Mouse (Mus musculus) megakaryocyte, adult 5-6 weeks (primary cell): ENCODE measurements around the gene Kmt2c. TPM values are rescaled to one million over a fixed set of nuclear protein-coding genes. Genes with fewer than 3 reads are reported as not detected.

Source experiments
- ATAC-seq: 2 replicates; pipeline ENCODE4 v1.8.0; 2016; ENCODE audit warnings: mild to moderate bottlenecking, inconsistent platforms; ENCODE audit not compliant: poor library complexity, severe bottlenecking
- total RNA-seq, 2 experiments: library from RNA; stranded (forward) in 1 of 2; stranded (reverse) in 1 of 2; fragments of 153-499, 151-499 nt in 1 of 2; fragments of 221-1000, 200-1000 nt in 1 of 2; gene quantifications; 2 replicates each; pipeline versions ENCODE4 v1.2.3 to v1.2.4; 2015 to 2017

Kmt2c gene
- total RNA-seq (2015) (47.2 and 57.6 TPM in 2 replicates), total RNA-seq (2017) (43.5 and 58.5 TPM in 2 replicates)

- peak; percentile 31 for ATAC-seq
These were observed at the start of gene Kmt2c for GRCm38 (mm10) chr5:25498346-25498820. TSS of gene Kmt2c (minus strand) at chr5:25498783.

GRCm38 (mm10) chr5:25546912-25547311, 48.3 kb upstream of the Kmt2c start:
- ATAC-seq: no peak

- ATAC-seq: no peak
These were observed 46.0 kb upstream of the Kmt2c start for GRCm38 (mm10) chr5:25544566-25544965.

GRCm38 (mm10) chr5:25544061-25544460, 45.5 kb upstream of the Kmt2c start:
- no peak for ATAC-seq

- ATAC-seq: no peak
These were observed 43.1 kb upstream of the Kmt2c start for GRCm38 (mm10) chr5:25541661-25542060.

- ATAC-seq: no peak
These were observed 42.3 kb upstream of the Kmt2c start for GRCm38 (mm10) chr5:25540921-25541320.

- ATAC-seq: peak; percentile 85
These were observed 41.8 kb upstream of the Kmt2c start for GRCm38 (mm10) chr5:25540412-25540811.

- no peak for ATAC-seq
These were observed 38.4 kb upstream of the Kmt2c start for GRCm38 (mm10) chr5:25536921-25537409.

- no peak for ATAC-seq
These were observed 37.9 kb upstream of the Kmt2c start for GRCm38 (mm10) chr5:25536451-25536850.

GRCm38 (mm10) chr5:25535566-25535965, 37.0 kb upstream of the Kmt2c start:
- no peak for ATAC-seq

GRCm38 (mm10) chr5:25533298-25533697, 34.7 kb upstream of the Kmt2c start:
- no peak for ATAC-seq

GRCm38 (mm10) chr5:25532256-25533147, 33.9 kb upstream of the Kmt2c start:
- ATAC-seq: no peak

- no peak for ATAC-seq
These were observed 32.0 kb upstream of the Kmt2c start for GRCm38 (mm10) chr5:25530629-25531028.

GRCm38 (mm10) chr5:25529529-25530421, 31.2 kb upstream of the Kmt2c start:
- peak; percentile 90 for ATAC-seq

GRCm38 (mm10) chr5:25528851-25529528, 30.4 kb upstream of the Kmt2c start:
- ATAC-seq: no peak

GRCm38 (mm10) chr5:25527971-25528370, 29.4 kb upstream of the Kmt2c start:
- ATAC-seq: no peak

GRCm38 (mm10) chr5:25526926-25527325, 28.3 kb upstream of the Kmt2c start:
- no peak for ATAC-seq

- ATAC-seq: no peak
These were observed 27.5 kb upstream of the Kmt2c start for GRCm38 (mm10) chr5:25526116-25526515.

- ATAC-seq: no peak
These were observed 22.9 kb upstream of the Kmt2c start for GRCm38 (mm10) chr5:25521461-25521860.

GRCm38 (mm10) chr5:25519820-25520219, 21.2 kb upstream of the Kmt2c start:
- no peak for ATAC-seq

- no peak for ATAC-seq
These were observed 19.0 kb upstream of the Kmt2c start for GRCm38 (mm10) chr5:25517550-25517949.
